Mouse (Mus musculus) embryo, embryonic 9.5 days (tissue): ENCODE measurements at regions not wholly inside any gene's neighbourhood (a gene's known extent, or its start where the extent isn't known, plus 50 kb on each side); places are given as distances from the start of the nearest gene placed in this dataset.

Experiments used
- DNase-seq: peaks from one replicate; pipeline ENCODE4 v3.0.0-alpha.2; 2017; ENCODE audit errors: extremely low spot score

DNA sequence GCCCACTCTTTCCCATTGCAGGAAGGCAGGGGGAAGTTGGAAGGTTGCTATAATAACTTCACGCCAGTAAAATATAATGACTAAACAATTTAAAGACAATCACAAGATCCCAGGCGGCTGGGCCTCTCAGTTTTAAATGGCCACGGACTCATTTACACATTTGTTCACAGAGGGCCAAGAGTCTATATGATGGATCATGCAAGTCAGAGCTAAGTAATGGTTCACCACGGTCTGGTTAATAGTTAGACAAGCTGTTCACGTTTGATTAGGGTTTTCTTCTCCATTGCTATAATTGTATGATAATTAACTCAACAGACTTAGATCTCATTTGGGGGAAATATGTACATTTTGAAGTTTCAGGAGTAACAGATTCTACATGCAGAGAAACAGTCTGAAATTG is 170.0 kb downstream of the Ppargc1a start:
- no peak for DNase-seq

DNA sequence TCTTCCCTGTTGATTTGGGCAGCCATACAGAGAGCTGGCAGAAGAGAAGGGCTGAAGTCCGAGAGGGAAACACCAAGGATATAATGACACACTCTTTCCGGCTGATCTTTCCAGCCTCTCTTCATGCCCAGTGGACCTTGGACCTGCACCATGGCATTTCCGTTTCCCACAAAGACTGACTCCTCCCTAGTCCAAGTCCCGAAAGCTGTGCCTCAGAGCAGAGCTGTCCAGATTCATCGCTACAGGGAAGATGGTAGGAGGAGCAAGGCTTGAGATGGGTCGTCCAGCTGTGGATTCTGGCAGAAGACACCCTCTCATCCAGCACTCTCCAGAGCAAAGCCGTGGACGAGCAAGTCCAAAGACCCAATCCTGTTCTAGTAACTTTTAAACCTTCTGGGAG is 176.2 kb downstream of the Ppargc1a start:
- DNase-seq: no peak

DNA sequence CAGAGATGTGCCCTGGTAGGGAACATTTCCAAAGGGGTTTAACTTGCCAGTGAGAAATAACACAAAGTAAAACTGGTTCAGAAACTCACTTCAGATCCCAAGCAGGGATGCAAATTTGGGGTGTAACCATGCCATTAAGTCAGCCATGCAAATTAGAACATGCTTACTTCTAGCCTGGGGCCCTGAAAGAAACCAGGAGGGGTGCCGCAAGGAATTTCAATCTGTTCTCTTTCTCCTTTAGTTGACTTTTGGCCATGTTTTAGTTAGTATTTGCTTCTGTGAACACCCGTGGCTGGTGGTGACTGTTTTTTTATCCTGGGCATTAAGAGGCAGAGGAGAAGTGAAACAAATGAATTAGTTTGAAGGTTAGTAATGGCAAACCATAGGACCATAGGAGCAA is 179.8 kb downstream of the Ppargc1a start:
- DNase-seq: no peak

DNA sequence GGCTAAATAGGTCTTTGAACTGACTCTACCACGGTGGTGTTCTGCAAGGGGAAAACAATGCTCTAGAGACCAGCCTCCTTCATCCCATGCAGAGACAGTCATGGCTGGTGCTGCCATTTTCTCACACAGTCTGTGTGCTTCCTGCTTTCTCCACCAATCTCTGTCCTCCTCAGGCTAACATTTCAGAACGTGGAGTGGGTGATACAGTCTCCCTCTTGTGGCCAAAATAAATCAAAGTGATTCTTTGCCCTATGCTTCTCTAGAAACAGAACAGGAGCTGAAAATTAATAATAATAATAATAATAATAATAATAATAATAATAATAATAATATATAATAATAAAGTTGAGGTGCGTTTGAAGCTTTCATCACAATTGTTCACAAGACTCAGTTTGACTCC is 181.1 kb downstream of the Ppargc1a start:
- no peak for DNase-seq

DNA sequence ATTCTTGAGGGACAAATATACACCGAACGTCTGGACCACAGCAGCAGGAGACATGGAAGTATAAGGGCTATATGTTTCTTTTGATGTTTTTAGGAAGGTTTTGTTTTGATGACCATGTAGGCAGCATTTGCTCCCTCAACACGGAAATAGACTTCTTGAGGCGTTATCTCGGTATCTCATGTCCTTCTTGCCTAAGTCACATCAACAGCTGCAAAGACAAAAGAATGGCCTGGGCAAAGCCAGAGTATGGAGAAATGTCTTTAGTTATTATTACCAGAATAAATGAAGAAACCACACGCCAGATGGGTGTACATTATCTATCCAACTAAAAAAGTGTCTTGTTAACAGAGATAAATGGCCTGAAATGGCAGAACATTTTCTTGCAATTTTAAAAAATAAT is 183.2 kb downstream of the Ppargc1a start:
- no peak for DNase-seq

DNA sequence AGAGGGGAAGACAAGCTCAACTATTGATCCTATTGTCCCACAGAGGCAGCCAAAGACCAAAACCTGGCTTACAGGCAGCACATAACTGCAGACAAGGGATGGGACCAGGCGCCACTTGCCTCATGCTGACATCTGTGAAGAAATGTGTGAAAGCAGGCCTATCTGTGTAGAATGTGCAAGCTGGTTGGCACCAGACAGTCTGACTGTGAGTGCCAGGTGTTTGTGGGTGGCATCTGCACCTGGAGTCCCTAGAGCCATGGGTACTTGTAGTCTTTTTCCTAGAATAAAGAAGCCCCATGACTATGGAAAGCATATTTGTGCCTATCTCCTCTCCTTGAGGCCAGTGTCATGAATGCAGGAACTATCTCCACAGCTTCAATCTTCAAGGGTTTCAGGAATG is 208.4 kb downstream of the Ppargc1a start:
- DNase-seq: no peak

DNA sequence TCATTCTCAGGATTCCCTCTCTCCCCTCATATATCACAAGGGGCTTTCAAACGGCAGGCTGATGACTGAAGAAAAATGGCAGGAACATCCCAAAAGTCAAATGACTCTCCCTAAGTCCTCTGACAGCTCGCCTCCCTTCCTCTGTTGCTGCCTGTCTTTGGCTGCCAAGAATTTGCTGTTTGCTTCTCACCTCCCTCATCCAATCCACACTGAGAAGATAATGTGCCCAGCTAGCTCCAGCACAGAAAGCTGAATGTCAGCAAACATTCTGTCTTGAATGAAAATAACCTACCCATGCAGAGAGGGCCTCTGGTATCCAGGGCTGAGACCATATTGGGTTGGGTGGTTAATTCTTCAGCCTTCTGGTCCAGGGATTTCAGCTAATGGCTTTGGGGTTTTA is 219.3 kb downstream of the Ppargc1a start:
- DNase-seq: no peak

DNA sequence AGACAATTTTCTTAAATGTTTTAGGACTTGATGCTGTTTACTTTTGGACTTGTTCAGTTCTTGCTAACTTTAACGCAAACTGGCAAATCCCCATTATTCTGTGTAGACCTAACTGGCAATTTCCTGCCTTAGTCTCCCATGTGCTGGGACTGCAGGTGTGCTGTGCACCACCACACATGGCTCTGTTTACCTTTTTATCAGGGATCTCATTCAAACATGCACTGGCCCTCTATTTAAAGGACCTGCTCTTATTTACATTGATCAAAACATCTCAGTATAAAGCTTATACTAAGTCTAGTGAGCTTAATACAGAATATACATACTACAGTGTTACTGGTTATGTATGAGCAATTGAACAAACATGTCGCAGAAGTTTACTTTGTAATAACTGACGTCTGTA is 238.4 kb downstream of the Ppargc1a start:
- no peak for DNase-seq

DNA sequence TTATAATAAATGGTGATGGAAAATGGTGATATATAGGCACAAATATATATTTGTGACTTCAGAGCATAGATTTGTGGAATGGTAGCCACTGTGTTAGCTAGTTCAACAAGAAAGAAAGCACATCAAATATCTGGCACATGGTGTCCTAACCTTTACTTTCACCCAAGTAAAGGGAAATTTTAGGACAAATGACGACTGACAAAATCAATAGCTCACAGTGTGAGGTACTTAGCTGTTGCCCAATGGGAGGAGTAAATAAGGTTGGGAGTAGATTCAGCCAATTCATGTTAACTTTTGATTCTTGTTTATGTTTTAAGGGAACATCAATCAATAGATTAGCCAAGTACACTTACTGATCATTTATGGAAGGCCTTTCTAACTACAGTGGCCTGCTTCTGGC is 278.3 kb downstream of the Ppargc1a start:
- no peak for DNase-seq

DNA sequence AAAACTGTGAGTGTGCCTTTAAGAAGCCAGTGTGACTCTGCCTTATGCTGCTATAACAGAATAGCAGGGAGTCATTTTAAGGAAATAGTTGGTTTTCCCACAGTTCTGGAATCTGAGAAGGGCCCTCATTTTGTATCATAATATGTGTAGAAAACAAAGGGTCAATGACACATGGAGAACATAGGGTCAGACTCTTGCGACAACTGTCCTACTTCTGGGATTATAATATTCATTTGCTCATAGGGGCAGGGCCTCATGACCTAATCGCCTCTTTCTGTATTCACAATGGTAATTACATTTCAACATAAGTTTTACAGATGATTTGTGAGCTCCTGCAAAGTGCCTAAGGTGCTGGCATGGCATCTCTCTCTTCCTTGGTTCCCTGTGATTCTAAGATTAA is 279.3 kb downstream of the Ppargc1a start:
- DNase-seq: no peak

DNA sequence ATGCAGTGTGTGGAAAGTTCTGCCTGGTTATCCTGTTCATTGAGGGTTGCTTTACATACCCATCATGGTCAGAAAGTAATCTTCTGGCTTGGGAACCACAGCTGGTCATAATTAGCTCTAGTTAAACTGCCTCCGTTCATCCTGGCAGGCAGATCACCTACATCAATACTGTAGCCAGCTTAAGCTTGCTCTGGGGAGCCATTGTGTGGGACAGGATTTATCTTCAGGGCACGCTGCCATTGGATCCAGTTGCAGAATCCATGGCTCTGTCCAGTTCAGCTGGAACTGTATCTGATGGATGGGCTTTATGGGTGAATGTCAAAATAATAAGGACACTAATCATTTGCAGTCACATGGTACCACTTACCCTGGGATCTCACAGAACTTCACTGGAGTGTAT is 326.4 kb downstream of the Ppargc1a start:
- DNase-seq: no peak

DNA sequence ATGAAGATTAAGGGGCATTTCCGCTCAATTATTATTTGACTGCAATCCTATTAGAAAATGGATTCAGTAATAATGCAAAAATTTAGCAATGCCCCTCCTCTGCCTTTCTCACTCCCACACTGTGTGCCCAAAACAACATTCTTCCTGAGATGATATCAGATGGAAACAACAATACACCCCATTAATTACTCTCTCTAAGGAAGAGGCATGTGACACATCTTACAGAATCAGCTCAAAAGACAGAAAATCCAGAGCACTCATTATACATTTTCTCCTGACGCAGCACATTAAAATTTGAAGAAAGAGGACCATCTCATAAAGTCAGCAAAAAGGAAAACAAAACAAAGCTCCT is 333.5 kb downstream of the Ppargc1a start:
- no peak for DNase-seq

DNA sequence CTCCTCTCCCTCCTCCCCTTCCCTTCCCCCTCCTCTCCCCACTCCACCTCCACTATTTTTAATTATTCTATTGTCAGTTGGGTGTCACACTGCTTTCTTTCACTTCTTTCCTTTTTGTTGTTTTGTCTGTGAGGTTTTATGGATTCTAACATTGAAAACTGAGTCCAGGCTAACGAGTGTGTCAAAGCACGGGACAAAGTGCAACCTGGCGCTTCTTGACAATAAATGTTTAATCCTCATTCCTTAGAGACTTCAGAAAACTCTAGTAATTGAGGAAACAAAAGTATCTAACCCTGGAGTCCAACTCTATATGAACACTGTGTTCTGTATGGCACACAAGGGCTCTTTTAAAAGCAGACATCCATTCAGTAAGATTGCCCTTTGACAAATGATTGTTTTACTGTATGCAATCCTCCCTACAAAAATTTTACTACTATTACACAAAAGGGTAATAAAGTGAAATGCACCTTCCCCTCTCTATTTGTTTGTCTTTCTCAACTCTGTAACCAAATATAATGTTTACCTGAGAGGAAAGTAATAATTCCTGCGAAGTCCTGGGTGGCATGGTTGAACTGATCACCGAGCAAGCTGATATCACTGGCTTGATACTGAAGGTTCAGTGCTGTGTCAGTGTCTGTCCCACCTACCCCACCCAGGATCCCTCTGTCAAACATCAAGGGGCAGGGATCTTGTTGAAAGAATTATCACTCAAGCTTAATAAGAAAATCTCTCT is 334.1 kb downstream of the Ppargc1a start:
- no peak for DNase-seq

DNA sequence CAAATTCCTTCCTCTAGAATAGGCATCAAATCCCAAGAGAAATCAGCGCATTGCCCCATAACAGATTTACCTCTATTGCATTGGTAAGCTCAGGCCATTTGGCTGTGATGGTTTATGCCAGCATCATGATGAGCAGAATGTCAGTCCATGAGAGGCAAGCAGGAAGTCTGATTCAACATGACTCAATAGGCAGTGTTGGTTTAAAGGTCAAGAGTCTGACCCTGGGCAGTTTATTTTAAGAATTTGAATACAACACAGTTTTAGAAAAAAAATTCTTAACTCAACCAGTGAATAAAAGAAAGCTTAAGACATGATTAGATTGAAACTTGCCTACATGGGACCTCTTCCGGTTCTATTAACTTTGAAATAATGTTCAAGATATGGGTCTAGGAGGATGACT is 337.7 kb downstream of the Ppargc1a start:
- no peak for DNase-seq

DNA sequence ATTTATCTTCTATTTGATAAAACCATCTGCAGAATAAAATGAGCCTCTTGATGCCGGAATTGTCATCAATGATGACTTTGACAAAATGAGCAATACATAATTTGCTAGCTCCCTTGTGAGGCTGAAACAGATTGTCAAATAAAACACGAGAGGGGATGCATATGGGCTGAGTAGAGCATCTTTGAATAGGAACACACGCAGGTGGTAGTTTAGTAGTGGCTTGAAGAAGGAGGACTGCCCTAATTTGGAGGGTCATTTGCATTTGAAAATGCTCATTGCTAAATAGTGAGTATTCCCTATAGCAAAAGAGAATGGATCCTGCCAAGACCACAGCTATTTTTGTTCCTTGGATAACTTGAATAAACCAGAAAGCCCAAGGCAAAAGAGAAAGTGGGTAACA is 339.5 kb downstream of the Ppargc1a start:
- DNase-seq: no peak

DNA sequence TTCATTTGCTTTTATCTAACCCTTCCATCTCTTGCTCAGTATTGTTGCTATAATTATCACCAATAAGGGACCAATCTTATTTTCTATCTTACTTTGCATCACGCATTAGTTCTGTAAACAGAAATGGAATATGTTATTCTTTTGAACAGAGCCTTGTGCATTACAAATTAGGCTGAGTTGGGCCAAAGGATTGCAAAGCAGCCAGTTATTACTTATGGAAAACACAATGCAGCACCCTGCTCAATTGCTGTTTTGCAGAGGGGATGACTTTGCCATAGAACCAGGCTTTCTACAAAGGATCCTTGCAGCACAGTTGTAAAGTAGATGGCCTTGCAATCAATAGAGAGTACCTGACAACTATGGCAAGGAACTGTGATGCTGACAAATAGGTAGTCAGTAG is 364.3 kb downstream of the Ppargc1a start:
- DNase-seq: no peak

DNA sequence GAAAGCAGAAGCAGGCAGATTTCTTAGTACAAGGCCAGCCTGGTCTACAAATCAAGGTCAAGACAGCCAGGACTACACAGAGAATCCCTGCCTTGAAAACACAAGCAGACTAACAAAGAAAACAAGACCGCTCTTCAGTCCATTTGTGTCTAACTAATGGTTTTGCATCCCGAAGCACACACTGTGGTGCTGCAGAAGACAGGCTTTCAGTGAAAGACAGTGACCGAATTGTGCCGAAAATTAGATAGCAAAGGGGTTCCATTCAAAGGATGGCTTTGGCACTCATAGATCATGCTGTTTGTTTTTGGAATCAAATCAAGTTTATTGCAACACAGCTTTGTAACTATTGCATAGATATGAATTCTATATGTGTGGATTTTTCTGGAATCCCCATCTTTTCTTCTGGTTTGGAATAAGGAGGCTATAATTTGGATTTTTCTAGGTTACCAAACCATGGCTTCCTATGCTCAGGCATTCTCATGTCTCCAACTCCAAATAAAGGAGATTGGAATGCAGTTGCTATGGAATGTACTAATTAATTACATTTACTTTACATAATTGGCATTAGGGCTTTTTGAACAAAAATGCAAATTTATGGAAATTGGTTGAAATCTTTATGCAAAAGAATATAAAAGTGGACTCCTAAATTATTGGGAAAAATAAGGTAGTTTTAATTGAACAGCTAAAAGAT is 364.9 kb downstream of the Ppargc1a start:
- DNase-seq: no peak

DNA sequence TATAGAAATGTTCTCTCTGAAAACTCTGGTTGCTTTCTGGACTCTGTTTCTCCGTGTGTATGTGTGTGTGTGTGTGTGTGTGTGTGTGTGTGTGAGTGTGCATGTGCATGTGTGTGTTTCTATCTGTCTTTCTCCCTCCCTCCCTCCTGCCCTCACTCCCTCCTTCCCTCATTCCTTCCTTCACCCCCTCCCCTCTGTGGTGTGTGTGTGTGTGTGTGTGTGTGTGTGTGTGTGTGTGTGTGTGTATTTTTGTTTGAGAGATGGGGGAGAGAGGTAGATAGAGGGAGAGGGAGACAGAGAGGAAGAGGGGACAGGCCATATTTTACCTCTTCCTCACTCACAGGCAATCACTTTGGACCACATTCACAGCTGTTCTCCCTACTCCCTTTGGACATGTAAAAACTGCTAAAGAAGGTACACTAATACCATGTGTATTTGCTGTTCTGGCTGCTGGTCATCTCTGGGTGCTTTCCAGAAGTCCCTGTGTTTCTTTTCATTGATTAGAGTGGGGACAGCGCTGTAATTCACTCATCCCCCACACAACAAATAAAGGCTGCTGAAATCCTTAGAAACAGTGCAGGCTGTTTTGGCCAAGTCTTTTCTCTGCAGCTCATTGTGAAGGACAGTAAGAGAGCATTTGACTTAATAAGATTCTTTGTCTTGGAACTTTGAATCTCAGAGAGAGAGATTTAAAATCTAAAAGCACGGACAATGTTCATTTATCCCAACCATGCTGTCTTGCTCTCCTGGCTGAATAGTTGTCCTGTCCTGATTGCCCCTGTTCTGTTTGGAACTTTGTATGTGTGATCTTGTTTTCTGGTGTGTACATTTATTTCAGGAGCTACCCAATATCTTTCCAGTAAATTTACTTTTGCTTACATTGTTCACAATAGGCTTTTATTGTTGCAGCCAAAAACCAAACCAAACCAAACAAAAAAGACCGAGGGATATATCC is 370.9 kb downstream of the Ppargc1a start:
- DNase-seq: no peak

DNA sequence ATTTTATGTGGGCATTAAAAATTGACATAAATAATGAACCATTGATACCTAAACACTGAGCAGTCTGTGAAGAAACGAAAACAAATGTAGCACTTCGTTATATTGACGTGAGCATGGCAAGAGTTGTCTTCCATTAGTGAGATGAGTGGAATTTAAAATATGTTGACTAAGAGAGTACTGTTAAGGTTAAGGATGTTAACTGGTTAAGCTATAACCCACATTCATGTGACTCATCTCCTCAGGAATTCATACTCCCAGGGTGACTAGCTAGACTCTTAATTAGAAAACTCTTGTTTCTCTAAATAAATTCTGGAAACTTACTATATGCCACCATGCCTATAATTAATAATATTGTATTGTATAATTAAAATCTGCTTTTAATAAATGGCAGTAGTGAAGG is 376.9 kb downstream of the Ppargc1a start:
- no peak for DNase-seq

DNA sequence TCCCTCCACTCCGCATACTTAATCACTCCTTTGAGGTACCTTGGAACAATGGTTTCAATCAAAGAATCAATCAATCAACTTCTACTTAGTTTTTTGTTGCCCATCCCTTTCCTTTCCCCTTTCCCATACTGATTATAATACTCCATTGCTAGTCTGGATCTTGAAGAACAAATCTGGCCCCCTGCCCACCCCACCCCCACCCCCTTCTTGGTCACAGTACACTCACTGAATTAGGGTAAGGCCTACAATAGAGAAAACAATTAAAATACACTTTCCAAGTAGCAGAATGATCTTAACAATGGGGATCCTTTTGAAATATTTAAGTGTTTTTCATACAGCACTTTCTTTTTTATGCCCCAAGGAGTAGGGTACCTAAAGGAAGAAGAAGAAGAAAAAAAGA is 397.7 kb downstream of the Ppargc1a start:
- DNase-seq: no peak

DNA sequence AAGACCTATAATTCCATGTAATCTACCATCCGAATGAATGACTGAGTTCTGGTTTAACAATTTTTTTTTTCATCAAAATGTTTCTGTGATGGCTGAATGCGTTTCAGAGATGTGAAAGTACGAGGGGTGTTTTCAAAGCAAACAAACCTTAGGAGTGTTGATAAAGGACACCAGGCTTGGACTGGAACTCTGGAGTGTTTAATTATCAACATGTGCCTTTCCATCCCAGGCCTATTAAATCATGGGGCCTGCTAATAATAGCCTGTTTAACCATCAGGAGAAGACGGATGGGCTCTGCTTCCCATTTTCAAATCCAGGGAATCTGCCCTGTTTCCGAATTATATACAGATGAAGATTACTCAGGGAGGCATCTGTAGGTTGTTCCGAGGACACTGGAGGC is 399.3 kb downstream of the Ppargc1a start:
- no peak for DNase-seq

DNA sequence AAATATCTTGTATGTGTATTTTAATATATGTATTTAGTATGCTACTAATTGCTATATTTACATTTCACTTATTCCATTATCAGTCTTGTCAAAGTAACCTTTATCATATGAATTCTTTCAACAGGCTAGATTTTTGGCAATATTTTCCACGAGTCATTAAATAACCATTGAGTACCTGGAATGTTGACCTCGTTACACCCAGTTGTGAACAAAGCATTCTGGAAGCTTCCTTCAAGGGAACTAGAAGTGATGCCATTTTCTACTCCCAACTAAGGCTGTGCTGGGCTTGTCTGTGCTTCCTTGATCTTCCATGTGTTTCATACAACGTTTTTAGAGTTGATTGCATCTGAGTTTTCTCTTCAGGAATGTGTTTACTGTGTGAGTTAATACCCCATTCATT is 410.6 kb downstream of the Ppargc1a start:
- no peak for DNase-seq

DNA sequence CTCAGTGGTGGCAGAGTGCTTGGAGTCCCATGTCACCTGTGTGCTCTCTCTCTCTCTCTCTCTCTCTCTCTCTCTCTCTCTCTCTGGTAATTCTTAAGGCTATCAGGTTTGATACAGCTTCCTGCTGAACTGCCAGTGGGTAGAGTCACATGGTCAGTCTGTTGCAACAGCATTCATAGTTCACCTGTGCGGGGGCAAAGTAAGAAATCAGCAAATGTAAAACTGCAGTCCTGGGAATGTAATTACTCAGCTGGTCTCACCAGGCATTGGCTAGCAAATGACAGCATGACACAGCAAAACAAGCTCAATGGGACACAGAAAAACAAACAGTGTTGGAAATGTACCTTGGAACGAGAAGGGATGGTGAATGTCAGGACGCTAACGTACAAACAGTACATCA is 422.7 kb downstream of the Ppargc1a start:
- DNase-seq: no peak
